Mouse (Mus musculus) embryonic facial prominence, embryonic 10.5 days (tissue): Measurements from ENCODE around the gene Commd3. TPM values are rescaled to one million over a fixed set of nuclear protein-coding genes. Genes with fewer than 3 reads are reported as not detected.

Source experiments
- DNase-seq: peaks from one replicate; pipeline ENCODE4 v3.0.0-alpha.2; 2017; ENCODE audit warnings: low spot score
- H3K27ac ChIP-seq: fragments of 300-500 bp; sonication (generic); replicated peaks from 2 replicates; pipeline ENCODE4 v1.5.1; 2016; ENCODE audit warnings: mild to moderate bottlenecking
- H3K27me3 ChIP-seq: fragments of 300-500 bp; sonication (generic); replicated peaks from 2 replicates; pipeline ENCODE4 v1.6.1; 2016; ENCODE audit warnings: low read depth, mild to moderate bottlenecking; ENCODE audit not compliant: poor library complexity, severe bottlenecking
- H3K36me3 ChIP-seq: fragments of 300-500 bp; sonication (generic); replicated peaks from 2 replicates; pipeline ENCODE4 v1.6.1; 2016; ENCODE audit warnings: mild to moderate bottlenecking, moderate library complexity
- H3K4me1 ChIP-seq: fragments of 300-500 bp; sonication (generic); 2 replicates; pipeline ENCODE4 v1.6.1; 2016
- H3K4me3 ChIP-seq: fragments of 300-500 bp; sonication (generic); 2 replicates; pipeline ENCODE4 v1.5.1; 2016; ENCODE audit warnings: mild to moderate bottlenecking, moderate library complexity
- H3K9me3 ChIP-seq: fragments of 300-500 bp; sonication (generic); 2 replicates; pipeline ENCODE4 v1.6.1; 2016; ENCODE audit warnings: mild to moderate bottlenecking
- WGBS: fragments of 180-500 bp; shearing (Covaris S2); methylation state at CpG from one replicate; pipeline ENCODE4 v1.1.7; 2016; 5-methylcytosine and 5-hydroxymethylcytosine counted together
- polyA plus RNA-seq: library from polyadenylated mRNA; unstranded; fragments of >200 nt; fragmentation: Nextera tagmentation; extraction: Ambion mirVana; gene quantifications from 2 replicates; pipeline ENCODE4 v1.2.1, GENCODE M21; 2016

The Commd3 gene
- polyA plus RNA-seq, 1 experiment from 2014 or later, result 116 TPM

- peak; percentile 98 for DNase-seq
- Histone ChIP-seq H3K4me3 (peak overlapping the region; percentile 87), H3K36me3 (no peaks in the 10 kb centered on the region), H3K27ac (peak overlapping the region; percentile 97), H3K27me3 (peaks cover 61% of the 10 kb centered on the region), H3K9me3 (no peaks in the 10 kb centered on the region), H3K4me1 (peaks cover 53% of the 10 kb centered on the region)
- WGBS, result 1% methylated on average over 51 of the region's 64 CpGs
Observed at GRCm38 (mm10) chr2:18676457-18676935, 4.3 kb downstream of the Commd3 start.

- Histone ChIP-seq H3K4me1 (peaks cover 49% of the 10 kb centered on the region), H3K27ac (peak within 1 kb of the TSS; percentile 97), H3K36me3 (peaks cover 3% of the 10 kb centered on the region), H3K4me3 (peak within 1 kb of the TSS; percentile 87), H3K27me3 (peaks cover 67% of the 10 kb centered on the region), H3K9me3 (no peaks in the 10 kb centered on the region)
- under 1% methylated on average over 69 of the region's 77 CpGs for WGBS
- no peak for DNase-seq
Observed at GRCm38 (mm10) chr2:18676936-18677491, 4.8 kb downstream of the Commd3 start, which contains the start of gene Bmi1. Bmi1 (plus strand) TSS chr2:18677018.

GRCm38 (mm10) chr2:18677631-18678471, 5.7 kb downstream of the Commd3 start:
- peak overlapping the region; percentile 87 for H3K4me3 ChIP-seq
- peaks cover 45% of the 10 kb centered on the region for H3K4me1 ChIP-seq
- DNase-seq, result peak; percentile 82
- no peaks in the 10 kb centered on the region for H3K9me3 ChIP-seq
- WGBS, result 3% methylated on average over 54 of the region's 55 CpGs
- peaks cover 75% of the 10 kb centered on the region for H3K27me3 ChIP-seq
- H3K27ac ChIP-seq, result peak overlapping the region; percentile 97
- H3K36me3 ChIP-seq, result peaks cover 11% of the 10 kb centered on the region

- no peak overlapping the region; the same call in 1 of the 2 replicates for H3K4me3 ChIP-seq
- H3K27me3 ChIP-seq, result peaks cover 82% of the 10 kb centered on the region
- 8% methylated on average over 2 of the region's 2 CpGs for WGBS
- H3K4me1 ChIP-seq, result peaks cover 31% of the 10 kb centered on the region
- peaks cover 29% of the 10 kb centered on the region for H3K36me3 ChIP-seq
- DNase-seq, result no peak
- no peaks in the 10 kb centered on the region for H3K9me3 ChIP-seq
- no peak overlapping the region for H3K27ac ChIP-seq
Observed at GRCm38 (mm10) chr2:18679701-18680100, 7.5 kb downstream of the Commd3 start.

- peak overlapping the region; percentile 57 for H3K4me3 ChIP-seq
- peaks cover 82% of the 10 kb centered on the region for H3K27me3 ChIP-seq
- H3K27ac ChIP-seq, result 0 out of 2 replicates have a peak overlapping the region, but pooled peaks have one; percentile 52
- WGBS, result 0% methylated on average over 4 of the region's 4 CpGs
- peaks cover 31% of the 10 kb centered on the region for H3K4me1 ChIP-seq
- no peaks in the 10 kb centered on the region for H3K9me3 ChIP-seq
- DNase-seq, result no peak
- H3K36me3 ChIP-seq, result peaks cover 29% of the 10 kb centered on the region
Observed at GRCm38 (mm10) chr2:18680501-18680900, 8.3 kb downstream of the Commd3 start.

- WGBS, result 2% methylated on average over 29 of the region's 29 CpGs
- peak overlapping the region; percentile 52; the same call in 1 of the 2 replicates for H3K27ac ChIP-seq
- H3K4me3 ChIP-seq, result peak overlapping the region; percentile 57
- peaks cover 26% of the 10 kb centered on the region for H3K4me1 ChIP-seq
- DNase-seq, result peak; percentile 71
- no peaks in the 10 kb centered on the region for H3K9me3 ChIP-seq
- peaks cover 29% of the 10 kb centered on the region for H3K36me3 ChIP-seq
- peaks cover 82% of the 10 kb centered on the region for H3K27me3 ChIP-seq
Observed at GRCm38 (mm10) chr2:18680961-18681360, 8.8 kb downstream of the Commd3 start.

- peaks cover 100% of the 10 kb centered on the region for H3K27me3 ChIP-seq
- H3K9me3 ChIP-seq, result no peaks in the 10 kb centered on the region
- no peak overlapping the region for H3K27ac ChIP-seq
- no peak for DNase-seq
- H3K36me3 ChIP-seq, result peaks cover 29% of the 10 kb centered on the region
- WGBS, result 45% methylated on average over 5 of the region's 5 CpGs
- H3K4me1 ChIP-seq, result peaks cover 22% of the 10 kb centered on the region
- no peak overlapping the region for H3K4me3 ChIP-seq
Observed at GRCm38 (mm10) chr2:18684062-18684461, 11.9 kb downstream of the Commd3 start.

GRCm38 (mm10) chr2:18686386-18686785, 14.2 kb downstream of the Commd3 start:
- Histone ChIP-seq H3K4me1 (peaks cover 22% of the 10 kb centered on the region), H3K27me3 (peaks cover 100% of the 10 kb centered on the region), H3K4me3 (no peak overlapping the region), H3K9me3 (no peaks in the 10 kb centered on the region), H3K36me3 (peaks cover 29% of the 10 kb centered on the region), H3K27ac (no peak overlapping the region)
- DNase-seq, result no peak
- WGBS, result 11% methylated on average over 6 of the region's 6 CpGs

GRCm38 (mm10) chr2:18686826-18687519, 14.8 kb downstream of the Commd3 start:
- H3K4me1 ChIP-seq, result peaks cover 21% of the 10 kb centered on the region
- 7% methylated on average over 8 of the region's 8 CpGs for WGBS
- DNase-seq, result no peak
- no peaks in the 10 kb centered on the region for H3K9me3 ChIP-seq
- peaks cover 100% of the 10 kb centered on the region for H3K27me3 ChIP-seq
- peaks cover 26% of the 10 kb centered on the region for H3K36me3 ChIP-seq
- no peak overlapping the region for H3K27ac ChIP-seq
- H3K4me3 ChIP-seq, result no peak overlapping the region

- Histone ChIP-seq H3K4me3 (no peak overlapping the region), H3K36me3 (peaks cover 19% of the 10 kb centered on the region), H3K27me3 (peaks cover 100% of the 10 kb centered on the region), H3K27ac (no peak overlapping the region), H3K4me1 (peaks cover 21% of the 10 kb centered on the region), H3K9me3 (no peaks in the 10 kb centered on the region)
- no peak for DNase-seq
- WGBS, result 5% methylated on average over 9 of the region's 9 CpGs
Observed at GRCm38 (mm10) chr2:18687671-18688170, 15.5 kb downstream of the Commd3 start.

GRCm38 (mm10) chr2:18688286-18688685, 16.1 kb downstream of the Commd3 start:
- Histone ChIP-seq H3K4me1 (peaks cover 21% of the 10 kb centered on the region), H3K9me3 (no peaks in the 10 kb centered on the region), H3K27me3 (peaks cover 100% of the 10 kb centered on the region), H3K4me3 (peak overlapping the region; percentile 64), H3K36me3 (peaks cover 13% of the 10 kb centered on the region), H3K27ac (no peak overlapping the region)
- WGBS, result 3% methylated on average over 6 of the region's 6 CpGs
- no peak for DNase-seq

- H3K4me3 ChIP-seq, result peak overlapping the region; percentile 64
- peaks cover 99% of the 10 kb centered on the region for H3K27me3 ChIP-seq
- under 1% methylated on average over 45 of the region's 45 CpGs for WGBS
- peaks cover 9% of the 10 kb centered on the region for H3K36me3 ChIP-seq
- no peaks in the 10 kb centered on the region for H3K9me3 ChIP-seq
- H3K27ac ChIP-seq, result peak overlapping the region; percentile 3; the same call in 1 of the 2 replicates
- DNase-seq, result peak; percentile 83
- peaks cover 21% of the 10 kb centered on the region for H3K4me1 ChIP-seq
Observed at GRCm38 (mm10) chr2:18688708-18689063, 16.5 kb downstream of the Commd3 start.
